Mouse (Mus musculus) limb, embryonic 13.5 days (tissue): ENCODE data around the gene Gm10277. TPM values are rescaled to one million over a fixed set of nuclear protein-coding genes. Genes with fewer than 3 reads are reported as not detected.
A peak's percentile ranks its signal among the peaks of the same experiment; 100 is the strongest.
"Not testable (repeated sequence)": the region's sequence is repeated elsewhere in the genome, so short reads cannot be mapped to it uniquely, and the experiment has no call there.

ENCODE experiments used
- ATAC-seq: fragments of 200-750 bp; cut with Nextera tagmentation; 2 replicates; pipeline ENCODE4 v1.8.0; 2017; ENCODE audit warnings: low read depth, moderate number of reproducible peaks, moderate TSS enrichment; ENCODE audit not compliant: low FRiP score
- H3K27ac ChIP-seq: fragments of 300-500 bp; sonication (generic); 2 replicates; pipeline ENCODE4 v1.5.1; 2015; ENCODE audit warnings: inconsistent platforms, mild to moderate bottlenecking, moderate library complexity
- H3K27me3 ChIP-seq: fragments of 300-500 bp; sonication (generic); 2 replicates; pipeline ENCODE4 v1.6.1; 2015; ENCODE audit warnings: mild to moderate bottlenecking, inconsistent platforms
- H3K36me3 ChIP-seq: fragments of 300-500 bp; sonication (generic); 2 replicates; pipeline ENCODE4 v1.6.1; 2015; ENCODE audit warnings: inconsistent platforms, mild to moderate bottlenecking, moderate library complexity
- H3K4me1 ChIP-seq: fragments of 300-500 bp; sonication (generic); 2 replicates; pipeline ENCODE4 v1.6.1; 2015; ENCODE audit warnings: inconsistent platforms
- H3K4me2 ChIP-seq: fragments of 300-500 bp; sonication (generic); replicated peaks from 2 replicates; pipeline ENCODE4 v1.6.1; 2015; ENCODE audit warnings: inconsistent platforms, mild to moderate bottlenecking, moderate library complexity
- H3K4me3 ChIP-seq: fragments of 300-500 bp; sonication (generic); 2 replicates; pipeline ENCODE4 v1.5.1; 2015; ENCODE audit warnings: moderate library complexity, mild to moderate bottlenecking, inconsistent platforms
- H3K9ac ChIP-seq: fragments of 300-500 bp; sonication (generic); 2 replicates; pipeline ENCODE4 v1.6.1; 2015; ENCODE audit warnings: mild to moderate bottlenecking, inconsistent platforms
- H3K9me3 ChIP-seq: fragments of 300-500 bp; sonication (generic); 2 replicates; pipeline ENCODE4 v1.6.1; 2016; ENCODE audit warnings: inconsistent platforms
- WGBS: fragments of 180-500 bp; shearing (Covaris S2); methylation state at CpG from one replicate; pipeline ENCODE4 v1.1.7; 2015; 5-methylcytosine and 5-hydroxymethylcytosine counted together
- polyA plus RNA-seq: library from polyadenylated mRNA; unstranded; fragments of >200 nt; fragmentation: Nextera tagmentation; extraction: Ambion mirVana; gene quantifications from 2 replicates; pipeline ENCODE4 v1.2.1, GENCODE M21; 2015

Gene Gm10277
- polyA plus RNA-seq, 1 experiment from 2014 or later, result 1.8 TPM

GRCm38 (mm10) chr11:77765459-77765777 lies 22.1 kb downstream of the Gm10277 start:
- WGBS, result 40% methylated on average over 4 of the region's 4 CpGs
- Histone ChIP-seq H3K4me3 (0 out of 2 replicates have a peak overlapping the region, but pooled peaks have one; percentile 87), H3K27me3 (no peaks in the 10 kb centered on the region), H3K36me3 (no peaks in the 10 kb centered on the region), H3K4me1 (peaks cover 41% of the 10 kb centered on the region), H3K4me2 (peak overlapping the region; percentile 92), H3K9ac (no peak overlapping the region), H3K27ac (no peak overlapping the region), H3K9me3 (no peaks in the 10 kb centered on the region)
- no peak for ATAC-seq

GRCm38 (mm10) chr11:77764694-77765458 lies 22.7 kb downstream of the Gm10277 start:
- Histone ChIP-seq H3K4me1 (peaks cover 41% of the 10 kb centered on the region), H3K4me2 (peak overlapping the region; percentile 92), H3K27ac (no peak overlapping the region), H3K36me3 (no peaks in the 10 kb centered on the region), H3K4me3 (peak overlapping the region; percentile 87), H3K9me3 (no peaks in the 10 kb centered on the region), H3K9ac (no peak overlapping the region), H3K27me3 (no peaks in the 10 kb centered on the region)
- no peak for ATAC-seq
- 58% methylated on average over 9 of the region's 9 CpGs for WGBS

- WGBS, result 5% methylated on average over 26 of the region's 26 CpGs
- H3K4me3 ChIP-seq, result peak overlapping the region; percentile 87
- peaks cover 41% of the 10 kb centered on the region for H3K4me1 ChIP-seq
- H3K9me3 ChIP-seq, result no peaks in the 10 kb centered on the region
- peak overlapping the region; percentile 92 for H3K4me2 ChIP-seq
- ATAC-seq, result peak; percentile 39
- no peaks in the 10 kb centered on the region for H3K36me3 ChIP-seq
- no peaks in the 10 kb centered on the region for H3K27me3 ChIP-seq
- peak overlapping the region; percentile 87 for H3K27ac ChIP-seq
- peak overlapping the region; percentile 92 for H3K9ac ChIP-seq
Measured at GRCm38 (mm10) chr11:77763673-77764340, 23.7 kb downstream of the Gm10277 start.

- WGBS, result 2% methylated on average over 69 of the region's 79 CpGs
- Histone ChIP-seq H3K4me3 (peak within 1 kb of the TSS; percentile 87), H3K4me2 (peak within 1 kb of the TSS; percentile 92), H3K9me3 (no peaks in the 10 kb centered on the region), H3K9ac (peak within 1 kb of the TSS; percentile 92), H3K36me3 (no peaks in the 10 kb centered on the region), H3K27me3 (no peaks in the 10 kb centered on the region), H3K4me1 (peaks cover 41% of the 10 kb centered on the region), H3K27ac (peak within 1 kb of the TSS; percentile 87)
- ATAC-seq, result peak; percentile 83
Measured at GRCm38 (mm10) chr11:77762783-77763672, 24.5 kb downstream of the Gm10277 start, which contains the start of gene Myo18a. TSS of gene Myo18a (plus strand) at chr11:77763246.

GRCm38 (mm10) chr11:77760031-77760430 lies 27.5 kb downstream of the Gm10277 start:
- no peaks in the 10 kb centered on the region for H3K9me3 ChIP-seq
- ATAC-seq, result no peak
- no peaks in the 10 kb centered on the region for H3K27me3 ChIP-seq
- H3K36me3 ChIP-seq, result no peaks in the 10 kb centered on the region
- peaks cover 20% of the 10 kb centered on the region for H3K4me1 ChIP-seq
- H3K9ac ChIP-seq, result no peak overlapping the region
- no peak overlapping the region for H3K4me2 ChIP-seq
- 80% methylated on average over 4 of the region's 4 CpGs for WGBS
- H3K4me3 ChIP-seq, result no peak overlapping the region
- H3K27ac ChIP-seq, result no peak overlapping the region

- ATAC-seq, result no peak
- no peaks in the 10 kb centered on the region for H3K36me3 ChIP-seq
- no peaks in the 10 kb centered on the region for H3K9me3 ChIP-seq
- H3K27me3 ChIP-seq, result no peaks in the 10 kb centered on the region
- H3K27ac ChIP-seq, result no peak overlapping the region
- no peak overlapping the region for H3K4me3 ChIP-seq
- H3K9ac ChIP-seq, result no peak overlapping the region
- no peak overlapping the region for H3K4me2 ChIP-seq
- no peaks in the 10 kb centered on the region for H3K4me1 ChIP-seq
- 56% methylated on average over 3 of the region's 3 CpGs for WGBS
Measured at GRCm38 (mm10) chr11:77753469-77753868, 34.1 kb downstream of the Gm10277 start.

GRCm38 (mm10) chr11:77752525-77752924 lies 35.0 kb downstream of the Gm10277 start:
- Histone ChIP-seq H3K4me3 (no peak overlapping the region), H3K9me3 (no peaks in the 10 kb centered on the region), H3K36me3 (no peaks in the 10 kb centered on the region), H3K27ac (no peak overlapping the region), H3K9ac (no peak overlapping the region), H3K27me3 (no peaks in the 10 kb centered on the region), H3K4me1 (no peaks in the 10 kb centered on the region), H3K4me2 (no peak overlapping the region)
- WGBS, result 66% methylated on average over 5 of the region's 5 CpGs
- no peak for ATAC-seq

GRCm38 (mm10) chr11:77748996-77749395 lies 38.6 kb downstream of the Gm10277 start:
- no peaks in the 10 kb centered on the region for H3K27me3 ChIP-seq
- 80% methylated on average over 5 of the region's 5 CpGs for WGBS
- no peaks in the 10 kb centered on the region for H3K9me3 ChIP-seq
- no peak overlapping the region for H3K27ac ChIP-seq
- no peak overlapping the region for H3K4me3 ChIP-seq
- H3K4me2 ChIP-seq, result no peak overlapping the region
- no peaks in the 10 kb centered on the region for H3K4me1 ChIP-seq
- H3K36me3 ChIP-seq, result no peaks in the 10 kb centered on the region
- ATAC-seq, result no peak
- no peak overlapping the region for H3K9ac ChIP-seq

- not testable (repeated sequence) for H3K27ac ChIP-seq, ATAC-seq, H3K9ac ChIP-seq, H3K4me2 ChIP-seq, H3K27me3 ChIP-seq, H3K9me3 ChIP-seq, H3K4me3 ChIP-seq, H3K36me3 ChIP-seq, H3K4me1 ChIP-seq
- 96% methylated on average over 14 of the region's 15 CpGs for WGBS
Measured at GRCm38 (mm10) chr11:77747103-77747502, 40.4 kb downstream of the Gm10277 start.

- no peak overlapping the region for H3K4me2 ChIP-seq
- no peaks in the 10 kb centered on the region for H3K4me1 ChIP-seq
- H3K27me3 ChIP-seq, result no peaks in the 10 kb centered on the region
- H3K9me3 ChIP-seq, result no peaks in the 10 kb centered on the region
- no peak overlapping the region for H3K4me3 ChIP-seq
- ATAC-seq, result no peak
- H3K36me3 ChIP-seq, result no peaks in the 10 kb centered on the region
- H3K27ac ChIP-seq, result no peak overlapping the region
- no peak overlapping the region for H3K9ac ChIP-seq
- 88% methylated on average over 4 of the region's 4 CpGs for WGBS
Measured at GRCm38 (mm10) chr11:77746652-77747051, 40.9 kb downstream of the Gm10277 start.

- 37% methylated on average over 6 of the region's 6 CpGs for WGBS
- Histone ChIP-seq H3K27me3 (no peaks in the 10 kb centered on the region), H3K4me2 (no peak overlapping the region), H3K4me1 (no peaks in the 10 kb centered on the region), H3K9ac (no peak overlapping the region), H3K27ac (no peak overlapping the region), H3K36me3 (no peaks in the 10 kb centered on the region), H3K9me3 (no peaks in the 10 kb centered on the region), H3K4me3 (no peak overlapping the region)
- ATAC-seq, result no peak
Measured at GRCm38 (mm10) chr11:77743966-77744365, 43.6 kb downstream of the Gm10277 start.

- no peak overlapping the region for H3K9ac ChIP-seq
- 45% methylated on average over 7 of the region's 7 CpGs for WGBS
- H3K4me3 ChIP-seq, result no peak overlapping the region
- no peaks in the 10 kb centered on the region for H3K4me1 ChIP-seq
- no peak for ATAC-seq
- H3K4me2 ChIP-seq, result no peak overlapping the region
- no peaks in the 10 kb centered on the region for H3K27me3 ChIP-seq
- no peaks in the 10 kb centered on the region for H3K36me3 ChIP-seq
- no peaks in the 10 kb centered on the region for H3K9me3 ChIP-seq
- no peak overlapping the region for H3K27ac ChIP-seq
Measured at GRCm38 (mm10) chr11:77738555-77738954, 49.0 kb downstream of the Gm10277 start.
